Mouse (Mus musculus) lung, embryonic 15.5 days (tissue): ENCODE results near the gene Gm6356. TPM values are rescaled to one million over a fixed set of nuclear protein-coding genes. Genes with fewer than 3 reads are reported as not detected.
"Not testable (repeated sequence)": the region's sequence is repeated elsewhere in the genome, so short reads cannot be mapped to it uniquely, and the experiment has no call there.

Experiments used
- ATAC-seq: fragments of 200-750 bp; cut with Nextera tagmentation; 2 replicates; pipeline ENCODE4 v1.8.0; 2017; ENCODE audit warnings: moderate number of reproducible peaks, borderline replicate concordance; ENCODE audit not compliant: low FRiP score, low TSS enrichment; ENCODE audit errors: extremely low read depth
- H3K27ac ChIP-seq: fragments of 300-500 bp; sonication (generic); 2 replicates; pipeline ENCODE4 v1.5.1; 2015; ENCODE audit warnings: moderate library complexity, mild to moderate bottlenecking, inconsistent platforms
- H3K27me3 ChIP-seq: fragments of 300-500 bp; sonication (generic); 2 replicates; pipeline ENCODE4 v1.6.1; 2015; ENCODE audit warnings: inconsistent platforms
- H3K36me3 ChIP-seq: fragments of 300-500 bp; sonication (generic); 2 replicates; pipeline ENCODE4 v1.6.1; 2015; ENCODE audit warnings: inconsistent platforms
- H3K4me1 ChIP-seq: fragments of 300-500 bp; sonication (generic); 2 replicates; pipeline ENCODE4 v1.6.1; 2015; ENCODE audit warnings: inconsistent platforms
- H3K4me2 ChIP-seq: fragments of 300-500 bp; sonication (generic); 2 replicates; pipeline ENCODE4 v1.6.1; 2015; ENCODE audit warnings: inconsistent platforms, mild to moderate bottlenecking, moderate library complexity
- H3K4me3 ChIP-seq: fragments of 300-500 bp; sonication (generic); 2 replicates; pipeline ENCODE4 v1.5.1; 2015; ENCODE audit warnings: mild to moderate bottlenecking, inconsistent platforms
- H3K9ac ChIP-seq: fragments of 300-500 bp; sonication (generic); 2 replicates; pipeline ENCODE4 v1.6.1; 2015; ENCODE audit warnings: inconsistent platforms
- H3K9me3 ChIP-seq: fragments of 300-500 bp; sonication (generic); 2 replicates; pipeline ENCODE4 v1.6.1; 2016; ENCODE audit warnings: inconsistent platforms
- WGBS: fragments of 180-500 bp; shearing (Covaris S2); methylation state at CpG from one replicate; pipeline ENCODE4 v1.1.7; 2015; 5-methylcytosine and 5-hydroxymethylcytosine counted together
- polyA plus RNA-seq: library from polyadenylated mRNA; unstranded; fragments of >200 nt; fragmentation: Nextera tagmentation; extraction: Ambion mirVana; gene quantifications from 2 replicates; pipeline ENCODE4 v1.2.1, GENCODE M21; 2015

Gm6356 gene
- polyA plus RNA-seq: not detected in 2 replicates

- ATAC-seq, H3K36me3 ChIP-seq, H3K9ac ChIP-seq, H3K9me3 ChIP-seq, H3K4me2 ChIP-seq, H3K27ac ChIP-seq, H3K27me3 ChIP-seq, H3K4me3 ChIP-seq, H3K4me1 ChIP-seq: not testable (repeated sequence)
- WGBS: 50% methylated on average over 1 of the region's 2 CpGs
Measured at GRCm38 (mm10) chr14:6973718-6974117, at the start of gene Gm6356. Gm6356 (minus strand) TSS chr14:6973818.

Other genes starting within 250 kb of the Gm6356 start
- 2.9 and 3.0 TPM in 2 replicates for gene Gm3636, start 231.5 kb downstream of the Gm6356 start, polyA plus RNA-seq
- not detected in 2 replicates for gene Gm8362, start 199.4 kb downstream of the Gm6356 start, polyA plus RNA-seq
- not detected in 2 replicates for gene Gm3642, start 133.5 kb downstream of the Gm6356 start, polyA plus RNA-seq
- gene Gm3667, start 83.9 kb downstream of the Gm6356 start, polyA plus RNA-seq: 0.75 and 0.84 TPM in 2 replicates
- 0.39 and 0.50 TPM in 2 replicates for gene Gm10406, start 53.6 kb upstream of the Gm6356 start, polyA plus RNA-seq
- gene Gm3685, start 71.2 kb upstream of the Gm6356 start, polyA plus RNA-seq: not detected in 2 replicates
- 0.94 and 1.00 TPM in 2 replicates for gene Gm3696, start 126.8 kb upstream of the Gm6356 start, polyA plus RNA-seq
- gene Gm6676, start 151.6 kb upstream of the Gm6356 start, polyA plus RNA-seq: not detected in 2 replicates
- gene Gm3512, start 200.7 kb upstream of the Gm6356 start, polyA plus RNA-seq: 3.1 and 4.2 TPM in 2 replicates
- gene Gm16434, start 220.7 kb upstream of the Gm6356 start, polyA plus RNA-seq: not detected in 2 replicates